Mouse (Mus musculus) retina, embryonic 14.5 days (tissue): ENCODE data around the gene Gm10382.
"Not testable (repeated sequence)": the region's sequence is repeated elsewhere in the genome, so short reads cannot be mapped to it uniquely, and the experiment has no call there.

Source experiments
- DNase-seq: peaks from one replicate; pipeline ENCODE4 v3.0.0-alpha.2; 2015; ENCODE audit warnings: low spot score

Gm10382 gene

DNA sequence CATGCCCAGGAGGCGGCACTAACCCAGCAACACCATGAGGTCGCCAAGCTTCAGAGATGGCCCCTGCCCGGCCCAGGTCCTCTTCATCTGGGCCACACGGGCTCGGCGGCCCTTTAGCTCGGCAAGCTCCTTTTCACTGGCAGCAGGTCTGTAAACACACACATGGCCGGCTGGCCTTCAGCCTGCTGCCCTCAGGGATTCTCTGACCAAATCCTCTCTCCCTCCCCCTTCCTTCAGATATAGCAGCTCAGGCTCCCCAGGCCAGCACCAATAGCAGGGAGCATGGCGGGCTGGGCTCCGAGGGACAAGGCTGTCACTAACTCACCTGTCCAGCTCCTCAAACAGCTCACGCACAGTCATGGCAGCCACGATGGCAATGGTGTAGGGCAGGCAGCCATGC lies 29.5 kb downstream of the Gm10382 start:
- no peak for DNase-seq

- no peak for DNase-seq
Observed at GRCm38 (mm10) chr5:125419124-125419523, 30.0 kb downstream of the Gm10382 start.

DNA sequence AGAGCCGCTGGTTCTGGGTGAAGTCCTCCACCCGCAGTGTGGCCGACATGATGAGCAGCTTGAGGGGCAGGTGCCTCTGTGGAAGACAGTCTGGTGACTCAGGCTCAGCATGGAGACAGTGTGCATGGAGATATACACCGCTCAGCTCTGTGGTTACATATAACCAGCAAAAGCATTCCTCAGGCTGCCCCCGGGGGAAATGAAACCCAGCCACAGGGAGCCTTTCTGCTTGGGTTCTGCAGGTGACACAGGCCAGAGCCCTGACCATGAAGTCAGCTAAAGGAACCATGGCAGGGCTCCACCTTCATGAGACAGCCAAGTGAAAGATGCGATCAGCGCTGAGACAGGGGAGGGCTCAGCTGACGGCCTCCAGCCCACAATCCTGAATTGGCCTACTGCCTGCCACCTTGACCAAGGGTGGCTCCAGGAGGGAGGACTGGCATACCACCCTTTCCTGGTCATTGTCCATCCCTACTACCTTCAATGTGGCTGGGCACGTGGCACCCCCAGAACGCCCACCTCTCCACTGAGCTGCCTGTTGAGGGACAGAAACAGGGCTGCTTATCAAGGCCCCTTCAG lies 36.7 kb downstream of the Gm10382 start:
- DNase-seq = no peak

DNA sequence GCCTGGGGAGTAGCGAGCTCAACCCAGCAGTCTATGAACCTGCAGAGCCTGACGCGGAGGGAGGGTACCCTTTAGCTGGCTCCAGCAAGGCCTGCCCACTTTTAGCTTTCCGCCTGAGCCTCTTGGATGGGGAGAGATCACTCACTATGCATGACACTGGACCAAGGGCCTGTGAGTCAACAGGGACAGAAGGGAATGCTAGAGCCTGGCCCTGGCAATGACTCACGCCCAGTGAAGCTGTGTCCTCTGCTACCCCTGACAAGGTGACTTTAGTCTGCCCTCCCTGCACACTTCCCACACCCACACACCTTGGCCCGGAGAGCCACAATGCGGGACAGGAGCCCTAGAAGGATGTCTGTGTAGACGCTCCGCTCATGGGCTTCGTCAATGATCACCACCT lies 37.2 kb downstream of the Gm10382 start:
- DNase-seq = no peak

DNA sequence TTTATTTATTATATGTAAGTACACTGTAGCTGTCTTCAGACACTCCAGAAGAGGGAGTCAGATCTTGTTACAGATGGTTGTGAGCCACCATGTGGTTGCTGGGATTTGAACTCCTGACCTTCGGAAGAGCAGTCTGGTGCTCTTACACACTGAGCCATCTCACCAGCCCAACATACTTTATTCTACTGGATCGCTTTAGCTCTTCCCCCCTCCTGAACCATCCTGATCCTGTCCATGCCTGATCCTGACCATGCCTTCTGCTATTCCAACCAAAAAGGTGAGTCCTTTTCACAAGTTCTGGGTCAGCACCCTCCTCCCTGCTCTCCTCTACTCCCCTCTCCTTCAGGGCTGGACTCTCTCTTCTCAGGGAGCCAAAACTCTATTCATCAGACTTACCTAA lies 43.2 kb downstream of the Gm10382 start:
- DNase-seq = not testable (repeated sequence)

DNA sequence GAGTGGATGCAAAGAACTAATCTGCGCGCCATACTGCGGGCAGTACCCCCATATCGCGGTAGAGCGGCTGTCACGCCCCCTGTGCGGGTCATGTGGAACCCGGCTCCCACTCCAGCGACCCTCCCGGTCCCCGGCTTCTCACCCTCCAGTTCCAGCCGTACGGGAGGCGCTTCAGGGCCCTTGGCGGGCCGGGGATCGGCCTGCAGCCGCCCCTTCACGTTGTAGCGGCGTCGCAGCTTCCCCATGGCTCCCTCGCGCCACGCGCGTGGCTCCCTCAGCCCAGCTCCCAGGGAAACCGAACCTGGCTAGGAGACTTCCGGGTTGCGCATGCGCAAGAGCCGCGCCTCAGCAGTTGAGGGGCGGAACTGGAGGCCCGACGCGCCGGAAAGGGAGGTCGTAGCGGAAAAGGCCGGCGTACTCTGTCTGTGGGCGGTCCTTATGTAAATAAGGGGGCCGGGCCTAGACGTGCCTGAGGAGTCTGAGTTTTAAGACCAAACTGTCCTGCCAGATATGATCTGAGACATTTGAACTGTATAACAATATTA lies 44.7 kb downstream of the Gm10382 start, which contains the start of gene Dhx37:
Dhx37 (minus strand) TSS at position 329 of the 545 bp plus-strand sequence.
- peak; percentile 98 for DNase-seq

DNA sequence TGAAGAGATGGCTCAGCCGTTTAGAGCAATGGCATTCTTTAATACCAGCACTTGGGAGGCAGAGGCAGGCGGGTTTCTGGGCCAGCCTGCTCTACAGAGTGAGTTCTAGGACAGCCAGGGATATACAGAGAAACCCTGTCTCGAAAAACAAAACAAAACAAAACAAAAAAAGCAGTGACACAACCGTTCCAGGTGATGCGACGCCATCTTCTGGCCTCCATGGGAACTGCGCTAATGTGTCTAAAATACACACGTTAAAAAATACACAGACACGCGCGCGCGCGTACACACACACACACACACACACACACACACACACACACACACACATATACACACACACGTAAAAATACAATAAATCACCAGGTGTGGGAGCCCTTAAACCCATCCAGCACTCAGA lies 45.2 kb downstream of the Gm10382 start:
- DNase-seq = not testable (repeated sequence)
